Mouse (Mus musculus): Measurements from ENCODE around the gene Vezf1. TPM values are rescaled to one million over a fixed set of nuclear protein-coding genes. Genes with fewer than 3 reads are reported as not detected.

Vezf1 gene
- total RNA-seq, 2 experiments from 2014 or later, result 56.6 to 56.9 TPM

DNA sequence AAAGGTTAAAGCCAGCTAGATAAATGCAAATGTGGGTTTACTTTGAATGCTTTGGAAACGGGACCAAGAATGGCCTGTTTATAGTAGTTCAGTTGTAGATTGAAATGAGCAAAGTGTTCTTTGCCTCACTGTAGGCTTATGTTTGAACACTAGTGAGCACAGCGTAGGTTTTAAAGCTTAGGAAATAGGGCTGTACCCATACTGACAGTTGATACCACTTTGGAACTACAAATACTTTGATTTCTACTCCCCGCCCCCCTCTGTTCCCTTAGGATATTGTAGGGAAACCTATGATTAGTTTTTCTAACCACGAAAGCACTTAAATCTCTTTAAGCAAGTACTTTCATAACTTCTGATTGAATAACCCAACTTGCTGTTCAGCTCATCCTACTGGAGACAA is 15.4 kb upstream of the Vezf1 start:
- no peak for DNase-seq (ENCODE audit: low spot score in 2 of 2)

DNA sequence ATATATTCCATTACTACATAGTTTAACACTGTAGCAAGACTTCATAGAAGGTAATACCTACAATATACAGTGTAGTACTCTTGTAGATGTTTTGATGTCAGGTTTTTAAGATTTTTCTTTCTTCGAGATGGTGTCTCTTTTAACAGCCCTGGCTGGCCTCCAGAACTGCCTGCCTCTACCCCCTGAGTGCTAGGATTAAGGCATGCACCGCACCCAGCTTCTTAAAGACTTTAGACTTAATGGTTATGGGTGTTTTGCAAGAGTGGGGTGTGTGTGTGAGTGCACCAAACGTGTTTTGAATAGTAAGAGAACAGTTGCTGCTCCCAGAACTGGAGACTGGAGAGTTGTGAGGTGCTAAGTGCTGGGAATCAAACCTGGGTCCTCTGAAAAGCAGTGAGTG is 14.3 kb upstream of the Vezf1 start:
- no peak for DNase-seq (ENCODE audit: low spot score in 2 of 2)

DNA sequence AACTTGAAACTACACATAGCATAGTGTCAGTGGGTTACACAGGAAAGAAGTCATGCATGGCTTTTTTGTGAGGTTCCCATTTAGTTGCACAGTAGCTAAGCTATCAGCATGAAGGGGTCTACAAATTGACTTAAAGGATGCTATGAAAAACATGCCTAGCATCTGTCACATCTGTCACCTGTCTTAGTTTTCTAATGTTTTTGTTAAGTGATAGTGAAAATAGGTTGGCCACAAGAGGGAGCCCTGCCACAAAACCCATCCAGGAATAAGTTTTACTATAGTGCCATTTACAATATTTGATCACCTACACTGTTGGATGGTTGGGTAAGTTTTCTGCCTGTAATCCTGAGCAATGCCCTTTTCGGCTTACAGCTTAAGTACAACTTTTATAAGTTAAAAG is 13.5 kb upstream of the Vezf1 start:
- DNase-seq (ENCODE audit: low spot score in 2 of 2), result no peak

DNA sequence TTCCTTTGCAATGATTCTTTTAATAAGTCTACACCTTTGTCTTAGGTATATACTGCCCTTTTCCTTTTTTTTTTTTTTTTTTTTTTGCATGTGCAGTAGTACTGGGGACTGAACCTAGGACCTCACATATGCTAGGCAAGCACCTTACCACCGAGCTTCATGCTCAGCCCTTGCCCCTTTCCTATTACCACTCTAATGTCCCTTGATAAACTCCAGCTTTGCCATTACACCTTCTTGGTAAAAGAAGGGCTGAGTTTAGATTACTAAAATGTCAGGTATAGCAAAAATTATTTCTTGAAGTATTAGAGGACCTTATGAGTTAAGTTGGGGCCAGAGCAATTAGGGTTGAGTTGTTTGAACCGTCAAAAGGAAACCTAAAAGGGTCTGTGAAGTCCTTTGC is 12.3 kb upstream of the Vezf1 start:
- no peak for DNase-seq (ENCODE audit: low spot score in 2 of 2)

DNA sequence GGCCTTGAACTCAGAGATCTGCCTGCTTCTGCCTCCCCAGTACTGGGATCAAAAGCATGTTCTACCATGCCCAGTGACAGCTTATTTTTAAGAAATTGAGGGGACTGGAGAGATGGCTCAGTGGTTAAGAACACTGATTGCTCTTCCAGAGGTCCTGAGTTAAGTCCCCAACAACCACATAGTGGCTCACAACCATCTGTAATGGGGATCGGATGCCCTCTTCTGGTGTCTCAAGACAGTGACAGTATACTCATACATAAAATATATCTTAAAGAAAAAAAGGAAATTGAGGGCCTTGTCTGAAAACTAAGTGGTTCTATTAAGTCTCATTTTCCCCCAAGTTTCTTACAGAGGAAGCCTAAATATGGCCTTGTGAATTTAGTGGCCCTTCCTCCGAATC is 10.3 kb upstream of the Vezf1 start:
- no peak for DNase-seq (ENCODE audit: low spot score in 2 of 2)

DNA sequence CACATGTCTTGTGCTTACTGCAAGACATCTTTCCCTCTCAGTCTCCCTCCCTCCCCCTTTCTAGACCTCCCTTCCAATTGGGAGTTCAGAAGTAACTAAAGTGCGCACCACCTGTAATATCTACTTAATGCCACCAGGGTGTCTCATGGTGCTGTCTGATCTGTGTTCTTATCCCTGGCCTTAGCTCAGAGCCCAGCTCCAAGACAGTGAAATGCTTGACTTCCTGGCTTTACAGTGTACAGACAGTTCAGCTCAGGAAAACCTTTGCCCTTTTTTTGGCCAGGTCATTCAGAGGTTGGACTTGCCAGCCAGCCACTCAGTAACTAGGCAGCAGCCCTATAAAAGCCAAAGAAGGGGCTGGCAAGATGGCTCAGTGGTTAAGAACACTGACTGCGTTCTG is 8.9 kb upstream of the Vezf1 start:
- DNase-seq (ENCODE audit: low spot score in 2 of 2), result no peak

DNA sequence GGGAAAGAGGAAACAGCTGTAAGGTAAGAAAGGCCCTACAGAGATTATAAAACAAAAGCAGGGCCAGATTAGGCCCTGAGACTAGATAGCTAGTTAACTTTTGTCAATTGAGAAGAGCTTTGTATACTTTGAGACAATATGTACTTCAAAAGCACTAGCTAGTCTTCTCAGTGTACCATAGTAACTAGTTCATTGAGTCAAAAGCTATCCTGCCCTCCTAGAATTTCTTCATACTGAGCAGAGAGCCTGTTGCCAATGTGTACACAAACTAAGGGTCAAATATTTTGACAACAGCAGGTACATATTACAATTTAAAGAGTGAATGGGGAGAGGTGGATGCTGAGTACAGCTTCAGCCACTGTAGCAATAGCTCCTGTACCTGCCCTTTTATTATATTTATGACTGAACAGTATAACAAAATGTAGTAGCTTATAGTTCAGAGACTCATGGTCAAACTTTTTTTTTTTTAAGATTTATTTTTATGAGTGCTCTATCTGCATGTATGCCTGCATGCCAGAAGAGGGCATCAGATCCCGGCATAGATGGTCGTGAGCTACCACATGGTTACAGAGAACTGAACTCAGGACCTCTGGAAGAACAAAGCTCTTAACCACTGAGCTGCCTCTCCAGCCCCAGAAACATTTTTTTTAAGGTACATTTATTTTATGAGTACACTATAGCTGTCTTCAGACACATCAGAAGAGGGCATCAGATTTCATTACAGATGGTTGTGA is 6.0 kb upstream of the Vezf1 start:
- DNase-seq (ENCODE audit: low spot score in 2 of 2), result no peak

DNA sequence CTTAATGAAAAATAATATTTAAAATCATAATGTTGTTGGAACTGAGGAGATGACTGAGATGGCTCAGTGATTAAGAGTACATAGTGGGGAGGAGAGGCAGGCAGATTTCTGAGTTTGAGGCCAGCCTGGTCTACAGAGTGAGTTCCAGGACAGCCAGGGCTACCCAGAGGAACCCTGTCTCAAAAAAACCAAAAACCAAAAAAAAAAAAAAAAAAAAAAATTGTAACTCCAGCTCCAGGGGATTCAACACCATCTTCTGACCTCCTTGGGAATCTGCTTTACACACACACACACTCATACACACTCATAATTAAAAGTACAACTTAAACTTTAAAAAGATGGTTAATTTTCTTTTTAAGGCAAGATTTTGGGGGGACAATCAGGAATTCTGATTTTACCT is 2.3 kb upstream of the Vezf1 start:
- no peak for DNase-seq (ENCODE audit: low spot score in 2 of 2)

DNA sequence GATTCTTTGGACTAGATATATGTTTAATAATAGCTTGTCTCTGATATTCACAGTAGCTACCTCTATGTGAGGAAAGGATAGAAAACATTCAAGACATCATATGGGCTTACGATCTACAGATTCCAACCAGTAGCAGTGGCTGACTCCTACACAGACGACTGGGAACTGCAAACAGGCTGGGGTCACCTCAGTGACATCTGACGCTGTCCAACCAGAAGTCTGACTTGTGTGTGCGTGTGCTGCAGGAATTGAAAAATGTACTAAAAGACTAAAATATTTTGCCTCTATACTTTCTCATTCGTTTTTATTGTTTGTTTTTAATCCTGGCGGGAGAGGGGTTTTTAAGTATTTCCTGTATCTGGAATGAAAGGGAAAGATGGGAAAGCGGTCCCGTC is 891 bp upstream of the Vezf1 start:
- DNase-seq (ENCODE audit: low spot score in 2 of 2), result no peak

DNA sequence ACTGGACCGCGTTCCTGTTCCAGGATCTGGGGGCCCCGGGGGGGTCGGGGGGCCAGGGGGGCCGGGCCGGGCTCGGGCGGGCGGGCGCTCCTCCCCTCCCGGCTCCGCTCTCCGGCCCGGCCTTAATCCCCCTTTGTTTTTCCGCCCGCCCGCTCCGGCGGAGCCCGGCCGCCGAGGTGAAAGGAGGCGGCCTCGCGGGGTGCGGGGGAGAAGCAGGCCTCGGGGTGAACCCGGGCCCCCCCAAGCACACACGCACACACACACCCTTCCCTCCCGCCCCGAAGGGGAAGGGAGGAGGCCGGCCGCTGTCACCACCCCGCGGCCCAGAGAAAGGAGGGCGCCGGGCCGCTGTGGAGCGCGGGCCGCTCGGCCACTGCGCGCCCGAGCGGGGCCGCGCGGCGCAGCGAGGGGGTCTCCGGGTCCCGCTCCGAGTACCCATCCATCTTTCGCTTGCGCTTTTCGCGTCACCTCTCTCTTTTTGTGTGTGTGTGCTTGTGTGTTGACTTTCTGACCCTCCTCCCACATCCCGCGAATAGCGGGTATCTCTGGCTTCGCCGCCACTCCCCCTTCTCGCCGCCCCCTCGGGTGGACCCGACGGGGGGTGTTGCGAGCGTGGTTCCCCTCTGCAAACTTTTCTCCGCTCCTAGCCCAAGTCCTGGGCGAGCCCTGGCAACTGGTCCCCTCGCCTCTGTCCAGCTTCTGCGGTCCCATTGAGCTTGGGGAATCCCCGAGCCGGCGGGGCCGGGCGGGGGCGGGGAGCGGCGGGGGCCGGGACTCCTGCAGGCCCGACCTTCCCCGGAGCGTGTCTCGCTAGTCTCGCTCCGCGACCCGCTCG is 549 bp downstream of the Vezf1 start:
- DNase-seq (ENCODE audit: low spot score in 2 of 2), result peak in 1 of 2 experiments; percentile 56

DNA sequence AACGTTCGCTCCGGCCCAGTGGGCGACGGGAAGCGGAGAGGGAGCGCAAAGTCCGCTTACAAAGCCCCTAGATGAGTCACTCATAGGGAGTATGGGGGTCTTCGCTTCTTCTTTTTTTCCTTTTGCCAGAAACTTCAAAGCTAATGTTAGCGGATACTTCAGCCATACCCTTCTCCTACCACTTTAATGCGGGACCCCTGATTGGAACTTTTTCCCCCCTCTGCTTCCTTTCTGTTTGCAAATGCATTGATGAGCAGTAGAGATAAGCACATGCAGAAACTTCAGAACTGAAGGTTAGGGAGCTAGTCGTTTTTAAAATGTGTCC is 1.1 kb downstream of the Vezf1 start:
- no peak for DNase-seq (ENCODE audit: low spot score in 2 of 2)

DNA sequence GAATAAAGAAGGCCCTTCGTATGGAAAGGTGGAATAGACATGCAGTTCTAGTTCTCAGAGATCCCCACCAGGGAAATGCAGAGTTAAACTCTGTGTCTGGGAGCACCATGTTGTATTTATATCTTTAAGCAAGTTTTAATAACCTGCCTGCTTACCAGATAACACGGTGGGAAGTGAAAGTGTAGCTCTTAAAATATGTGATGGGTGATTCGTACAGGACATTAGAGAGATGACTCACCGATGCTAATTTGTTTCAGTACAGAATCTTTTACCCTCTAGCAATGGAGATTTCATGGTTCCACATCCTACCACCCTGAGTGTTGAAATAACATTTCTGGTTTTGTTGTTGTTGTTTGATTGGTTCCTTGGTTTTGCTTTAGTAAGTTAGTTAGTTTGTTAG is 2.3 kb downstream of the Vezf1 start:
- DNase-seq (ENCODE audit: low spot score in 2 of 2), result no peak

DNA sequence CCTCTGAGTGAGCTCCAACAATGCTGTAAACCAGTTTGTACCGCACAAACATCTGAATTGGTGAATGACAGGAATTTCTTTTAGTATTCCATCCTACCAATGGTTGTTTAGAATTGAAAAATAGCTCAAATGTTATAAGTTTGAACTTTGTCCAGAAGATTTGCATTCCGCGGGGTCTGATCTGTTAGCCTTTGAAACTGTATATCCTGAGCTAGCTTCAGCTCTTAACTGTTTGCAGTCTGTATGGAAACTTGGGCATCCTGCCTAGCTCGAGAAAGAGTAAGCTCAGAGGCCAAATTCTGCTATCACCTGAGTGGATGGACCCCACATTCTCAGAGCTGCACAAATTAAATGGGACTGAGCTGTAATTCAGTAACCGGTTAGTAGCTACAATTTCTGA is 3.0 kb downstream of the Vezf1 start:
- DNase-seq (ENCODE audit: low spot score in 2 of 2), result no peak

DNA sequence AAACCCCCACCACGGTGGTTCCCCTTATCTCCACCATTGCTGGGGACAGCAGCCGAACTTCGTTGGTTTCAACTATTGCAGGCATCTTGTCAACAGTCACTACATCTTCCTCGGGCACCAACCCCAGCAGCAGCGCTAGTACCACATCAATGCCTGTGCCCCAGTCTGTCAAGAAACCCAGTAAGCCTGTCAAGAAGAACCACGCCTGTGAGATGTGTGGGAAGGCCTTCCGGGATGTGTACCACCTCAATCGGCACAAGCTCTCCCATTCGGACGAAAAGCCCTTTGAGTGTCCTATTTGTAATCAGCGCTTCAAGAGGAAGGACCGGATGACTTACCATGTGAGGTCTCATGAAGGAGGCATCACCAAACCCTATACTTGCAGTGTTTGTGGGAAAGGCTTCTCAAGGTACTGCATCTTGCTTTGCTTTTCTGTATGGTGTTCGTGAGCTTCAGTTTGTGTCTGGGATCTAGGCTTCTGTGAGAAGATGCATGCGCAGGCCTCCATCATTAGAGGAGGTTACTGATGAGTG is 5.3 kb downstream of the Vezf1 start:
- DNase-seq (ENCODE audit: low spot score in 2 of 2), result no peak

DNA sequence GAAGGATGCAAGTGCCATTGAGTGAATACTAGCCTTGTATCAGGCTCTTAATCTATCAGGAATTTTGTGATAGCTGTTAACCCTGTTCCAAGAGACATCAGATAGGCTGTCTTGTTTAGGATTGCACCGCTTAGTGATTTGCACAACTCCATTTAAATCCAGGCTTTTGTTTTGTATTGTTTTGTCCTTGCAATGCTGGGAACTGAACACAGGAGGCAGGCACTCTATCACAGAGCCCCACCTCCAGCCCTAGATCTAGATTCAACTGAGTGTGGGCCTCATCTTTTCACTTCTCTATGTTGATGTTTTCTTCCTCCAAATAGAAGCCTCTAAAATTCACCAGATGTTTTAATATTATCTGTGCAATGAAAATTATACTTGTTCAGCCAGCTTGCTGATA is 7.6 kb downstream of the Vezf1 start:
- no peak for DNase-seq (ENCODE audit: low spot score in 2 of 2)

DNA sequence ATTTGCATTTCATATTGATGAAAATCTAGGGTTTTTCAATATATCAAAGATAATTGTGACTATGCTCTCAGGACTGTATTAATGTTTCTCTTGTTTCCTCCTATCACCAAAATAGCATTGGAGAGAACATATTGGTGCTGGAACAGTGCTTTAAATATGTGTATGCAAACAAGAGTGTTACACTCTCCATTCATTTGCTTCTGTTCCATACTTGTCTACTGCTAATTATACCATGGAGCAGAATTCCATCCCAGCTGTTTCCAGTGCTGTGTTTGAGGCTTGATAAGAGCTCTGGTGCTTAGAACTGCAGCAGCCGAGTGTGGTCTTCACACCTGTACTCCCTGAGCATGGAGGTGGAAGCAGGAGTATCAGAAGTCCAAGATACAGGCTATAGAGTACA is 8.3 kb downstream of the Vezf1 start:
- DNase-seq (ENCODE audit: low spot score in 2 of 2), result no peak

DNA sequence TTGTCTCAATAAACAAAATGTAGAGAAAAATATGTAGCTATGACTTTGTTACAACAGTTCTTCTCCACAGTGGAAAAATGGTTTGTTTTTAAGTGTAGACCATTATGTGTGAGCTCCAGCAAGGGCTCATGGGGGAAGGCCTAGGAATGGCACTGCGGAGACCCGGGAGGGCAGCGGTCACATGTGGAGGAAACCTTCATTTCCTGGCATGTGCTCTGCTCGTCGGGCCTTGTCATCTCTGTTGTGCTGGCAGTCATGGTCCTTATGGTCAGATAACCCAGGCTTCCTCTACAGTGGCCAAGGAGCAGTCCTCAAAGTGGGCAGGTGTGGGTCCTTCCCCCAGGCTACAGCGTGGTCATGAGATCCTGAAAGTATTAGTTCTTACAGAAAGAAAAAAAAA is 15.6 kb downstream of the Vezf1 start:
- DNase-seq (ENCODE audit: low spot score in 2 of 2), result no peak

DNA sequence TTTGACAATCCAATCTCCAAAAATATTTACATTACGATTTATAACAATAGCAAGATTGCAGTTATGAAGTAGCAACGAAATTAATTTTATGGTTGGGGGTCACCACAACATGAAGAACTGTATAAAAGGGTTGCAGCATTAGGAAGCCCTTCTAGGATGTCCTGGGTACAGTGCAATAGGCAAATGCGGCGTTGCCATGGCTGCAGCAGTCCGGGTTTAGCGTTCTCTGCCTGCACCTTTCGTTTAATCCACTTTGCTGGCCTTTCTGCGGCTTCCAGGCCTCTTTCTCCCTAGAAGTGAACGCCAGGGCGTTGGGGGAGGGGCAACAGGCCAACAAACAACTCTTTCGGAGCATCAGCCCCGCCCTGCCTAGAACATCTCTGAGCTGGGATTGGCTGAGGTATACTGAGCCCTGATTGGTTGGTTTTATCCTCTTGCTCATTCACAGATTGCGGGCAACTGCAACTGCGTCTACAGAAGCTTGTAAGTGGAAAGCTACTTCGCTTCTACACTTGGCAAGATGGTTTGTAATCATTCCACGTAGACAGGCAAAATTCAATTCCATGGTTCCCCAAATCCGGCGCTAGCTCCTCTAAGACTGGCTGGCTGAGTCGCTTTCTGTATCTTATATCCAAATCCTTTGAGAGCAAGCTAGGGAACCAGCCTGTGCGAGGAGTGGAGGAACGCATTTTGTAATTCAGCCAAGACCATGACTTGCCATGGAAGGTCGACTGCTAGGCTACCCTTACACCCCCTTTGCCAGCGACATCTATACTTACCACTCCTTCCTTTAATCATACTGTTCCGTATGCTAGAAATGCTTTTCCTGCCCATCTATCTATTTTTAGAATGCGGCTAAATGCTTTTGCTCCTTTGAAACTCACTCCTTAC is 18.9 kb downstream of the Vezf1 start:
- peak; percentile 76 to 86 for DNase-seq (ENCODE audit: low spot score in 2 of 2)

DNA sequence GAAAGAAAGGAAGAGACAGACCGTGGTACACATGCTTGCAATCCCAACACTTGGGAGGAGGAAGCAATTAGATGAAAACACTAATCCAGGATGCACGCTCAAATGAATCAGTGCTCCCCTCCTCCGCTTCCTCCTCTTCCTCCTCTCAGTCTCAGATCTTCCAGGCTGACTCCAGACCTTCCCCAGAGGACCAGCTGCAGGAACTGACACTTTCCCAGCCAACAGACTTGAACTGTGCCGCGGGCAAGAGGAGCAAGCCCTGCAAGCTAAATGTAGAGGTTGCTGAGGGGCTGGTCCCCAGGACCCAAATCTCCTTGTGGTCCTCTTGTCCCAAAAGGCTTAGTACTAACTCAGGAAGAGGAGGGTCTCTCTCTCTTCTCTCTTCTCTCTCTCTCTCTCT is 21.1 kb downstream of the Vezf1 start:
- DNase-seq (ENCODE audit: low spot score in 2 of 2), result no peak

DNA sequence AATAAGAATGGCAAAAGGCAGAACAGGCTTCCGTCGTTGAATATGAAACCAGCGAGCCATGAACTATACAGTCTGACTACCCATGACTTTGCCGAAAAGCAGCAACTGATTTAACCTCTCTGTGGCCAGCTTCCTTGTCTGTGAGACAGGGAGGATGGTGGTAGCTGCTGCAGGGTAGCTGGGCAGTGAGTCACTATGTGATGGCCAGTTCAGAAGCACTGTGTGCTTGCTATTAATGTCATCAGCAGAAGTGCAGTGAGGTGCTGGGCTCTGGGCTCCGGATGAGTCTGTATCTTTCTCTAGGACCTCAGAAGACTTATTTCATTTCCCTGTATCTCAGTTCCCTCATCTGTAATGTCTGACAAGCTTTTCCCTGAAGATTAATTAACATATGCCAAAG is 22.2 kb downstream of the Vezf1 start:
- no peak for DNase-seq (ENCODE audit: low spot score in 2 of 2)

DNA sequence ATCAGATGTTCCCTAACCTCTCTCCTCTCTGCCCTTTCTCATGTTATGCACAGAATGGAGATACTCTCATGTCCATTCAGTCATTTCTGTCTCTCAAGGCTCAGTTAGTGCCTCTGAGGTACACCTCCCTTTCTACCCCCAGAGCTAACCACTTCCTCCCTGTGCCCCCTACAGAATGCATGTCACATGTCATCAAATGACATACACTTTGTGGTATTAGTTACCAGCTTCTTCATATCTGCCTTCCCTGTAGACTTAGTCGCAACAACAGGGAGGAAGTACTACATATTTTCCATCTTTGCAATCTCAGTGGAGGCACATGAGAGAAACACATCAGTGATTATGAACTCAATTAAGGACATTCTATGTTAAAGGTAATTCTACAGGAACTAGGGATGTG is 23.9 kb downstream of the Vezf1 start:
- DNase-seq (ENCODE audit: low spot score in 2 of 2), result no peak

DNA sequence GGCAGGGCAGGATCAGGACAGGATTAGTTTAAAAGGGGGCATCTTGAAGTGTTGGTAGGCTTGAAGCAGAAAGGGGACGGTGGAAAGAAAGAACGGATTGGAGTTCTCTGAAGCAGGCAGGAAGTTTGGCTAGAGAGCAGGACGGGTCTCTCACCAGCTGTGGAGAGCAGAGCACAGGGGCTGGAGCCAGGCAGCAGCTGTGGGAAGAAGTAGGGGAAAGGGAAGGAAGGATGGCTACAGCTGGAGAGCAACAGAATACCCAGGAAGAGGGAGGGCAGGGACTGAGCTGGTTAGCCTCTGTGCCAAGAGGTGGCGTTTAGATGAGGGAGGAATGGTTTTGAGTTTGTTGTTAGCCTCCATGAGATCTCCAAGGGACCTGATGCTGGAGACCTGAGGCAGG is 29.1 kb downstream of the Vezf1 start:
- DNase-seq (ENCODE audit: low spot score in 2 of 2), result no peak
